Mouse (Mus musculus): Measurements from ENCODE around the gene Myoz2. TPM values are rescaled to one million over a fixed set of nuclear protein-coding genes. Genes with fewer than 3 reads are reported as not detected.

The Myoz2 gene
- polyA plus RNA-seq (2012; ENCODE audit: low replicate concordance): not detected in 2 replicates

DNA sequence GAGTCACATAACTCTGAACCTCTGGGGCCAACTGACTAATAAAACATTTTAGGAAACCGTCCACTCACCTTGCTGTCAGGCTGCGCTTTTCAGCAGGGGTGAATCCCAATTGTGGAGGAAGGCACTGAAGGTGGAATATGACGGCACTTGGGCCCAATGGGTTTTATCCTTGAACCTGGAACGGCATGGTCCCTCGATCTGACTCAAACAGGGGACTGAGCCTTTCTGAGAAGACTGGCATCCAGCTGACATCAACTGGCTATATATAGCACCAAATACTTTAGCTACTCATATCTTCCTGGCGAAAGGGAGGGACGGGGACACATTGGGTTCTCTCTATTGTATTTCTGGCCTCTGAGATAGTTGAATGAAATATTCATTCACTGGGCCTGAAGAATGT lies at the start of gene Myoz2:
TSS of gene Myoz2 (minus strand) at position 264 of the 400 bp plus-strand sequence.

GRCm38 (mm10) chr3:122984249-122985182 lies 50.3 kb downstream of the Myoz2 start, which contains the start of gene Usp53:
Usp53 (minus strand) TSS chr3:122984510.

Other genes starting within 250 kb of the Myoz2 start
- gene Fabp2, start 139.9 kb downstream of the Myoz2 start, polyA plus RNA-seq (2012; ENCODE audit: low replicate concordance): not detected in 2 replicates
- gene Gm10959, start 115.7 kb downstream of the Myoz2 start, polyA plus RNA-seq (2012; ENCODE audit: low replicate concordance): not detected in 2 replicates
- gene 1810037I17Rik, start 110.8 kb downstream of the Myoz2 start, polyA plus RNA-seq (2012; ENCODE audit: low replicate concordance): 32.6 and 50.9 TPM in 2 replicates
- 1.1 and 1.2 TPM in 2 replicates for gene Usp53, start 50.5 kb downstream of the Myoz2 start, polyA plus RNA-seq (2012; ENCODE audit: low replicate concordance)
- 0.28 and 0.59 TPM in 2 replicates for gene Synpo2, start 201.1 kb upstream of the Myoz2 start, polyA plus RNA-seq (2012; ENCODE audit: low replicate concordance)
- 35.2 and 50.4 TPM in 2 replicates for gene Sec24d, start 232.4 kb upstream of the Myoz2 start, polyA plus RNA-seq (2012; ENCODE audit: low replicate concordance)